Mouse (Mus musculus) liver, postnatal 0 days (tissue): ENCODE results near the gene Slc44a1. TPM values are rescaled to one million over a fixed set of nuclear protein-coding genes. Genes with fewer than 3 reads are reported as not detected.

Source experiments
- ATAC-seq: fragments of 200-750 bp; cut with Nextera tagmentation; 2 replicates; pipeline ENCODE4 v1.8.0; 2017; ENCODE audit warnings: mild to moderate bottlenecking, moderate library complexity
- DNase-seq: peaks from one replicate; pipeline ENCODE4 v3.0.0-alpha.2; 2016
- H3K27ac ChIP-seq: fragments of 300-500 bp; sonication (generic); 2 replicates; pipeline ENCODE4 v1.5.1; 2014; ENCODE audit warnings: antibody characterized with exemption, moderate library complexity, mild to moderate bottlenecking, low read depth
- H3K27me3 ChIP-seq: fragments of 300-500 bp; sonication (generic); 2 replicates; pipeline ENCODE4 v1.6.1; 2014; ENCODE audit warnings: low read length, control low read depth, mixed read lengths; ENCODE audit not compliant: insufficient read depth
- H3K36me3 ChIP-seq: fragments of 300-500 bp; sonication (generic); replicated peaks from 2 replicates; pipeline ENCODE4 v1.6.1; 2014; ENCODE audit warnings: mild to moderate bottlenecking, control low read depth, low read length, moderate library complexity, mixed read lengths; ENCODE audit not compliant: insufficient read depth
- H3K4me1 ChIP-seq: fragments of 300-500 bp; sonication (generic); 2 replicates; pipeline ENCODE4 v1.6.1; 2014; ENCODE audit warnings: antibody characterized with exemption, mild to moderate bottlenecking, control low read depth; ENCODE audit not compliant: insufficient read depth
- H3K4me2 ChIP-seq: fragments of 300-500 bp; sonication (generic); 2 replicates; pipeline ENCODE4 v1.6.1; 2014; ENCODE audit warnings: low read depth, mild to moderate bottlenecking, low read length, moderate library complexity, mixed read lengths
- H3K4me3 ChIP-seq: fragments of 300-500 bp; sonication (generic); 2 replicates; pipeline ENCODE4 v1.5.1; 2014; ENCODE audit warnings: low read depth, low read length
- H3K9ac ChIP-seq: fragments of 300-500 bp; sonication (generic); replicated peaks from 2 replicates; pipeline ENCODE4 v1.6.1; 2014; ENCODE audit warnings: mild to moderate bottlenecking, moderate library complexity
- H3K9me3 ChIP-seq: fragments of 300-500 bp; sonication (generic); 2 replicates; pipeline ENCODE4 v1.6.1; 2016; ENCODE audit warnings: mild to moderate bottlenecking, control low read depth, low read length, mixed read lengths
- CTCF ChIP-seq: sonication (generic); IDR thresholded peaks from 2 replicates; pipeline ENCODE4 v1.5.1; 2016; ENCODE audit warnings: antibody characterized with exemption, low read depth
- EP300 ChIP-seq: IDR thresholded peaks from 2 replicates; pipeline ENCODE4 v1.6.1; 2016; ENCODE audit warnings: antibody characterized with exemption, low read depth, mild to moderate bottlenecking
- WGBS: fragments of 180-500 bp; shearing (Covaris S2); extraction: QIAGEN DNeasy Blood & Tissue Kit; methylation state at CpG from one replicate; pipeline ENCODE4 v1.1.7; 2014; ENCODE audit not compliant: insufficient replicate concordance; 5-methylcytosine and 5-hydroxymethylcytosine counted together
- polyA plus RNA-seq: library from polyadenylated mRNA; unstranded; fragments of >200 nt; fragmentation: Nextera tagmentation; extraction: Ambion mirVana; gene quantifications from 2 replicates; pipeline ENCODE4 v1.2.1, GENCODE M21; 2015

Slc44a1 gene
- polyA plus RNA-seq, 1 experiment from 2014 or later, result 11.6 TPM

- Histone ChIP-seq H3K4me2 (no peak overlapping the region), H3K27ac (no peak overlapping the region), H3K4me1 (no peaks in the 10 kb centered on the region), H3K4me3 (no peak overlapping the region), H3K9me3 (no peaks in the 10 kb centered on the region), H3K27me3 (no peaks in the 10 kb centered on the region), H3K9ac (no peak overlapping the region), H3K36me3 (no peaks in the 10 kb centered on the region)
- 56% methylated on average over 6 of the region's 6 CpGs for WGBS
- TF ChIP-seq EP300, result no peak
- TF ChIP-seq CTCF, result no peak
- ATAC-seq (no peak), DNase-seq (no peak)
These were observed 180.9 kb downstream of the Slc44a1 start for GRCm38 (mm10) chr4:53621084-53621483.

- no peak overlapping the region for H3K4me2 ChIP-seq
- no peaks in the 10 kb centered on the region for H3K9me3 ChIP-seq
- H3K36me3 ChIP-seq, result no peaks in the 10 kb centered on the region
- 34% methylated on average over 5 of the region's 5 CpGs for WGBS
- DNase-seq, result no peak
- no peak for ATAC-seq
- H3K27me3 ChIP-seq, result no peaks in the 10 kb centered on the region
- H3K9ac ChIP-seq, result no peak overlapping the region
- TF ChIP-seq CTCF (no peak), EP300 (no peak)
- no peak overlapping the region for H3K27ac ChIP-seq
- no peak overlapping the region for H3K4me3 ChIP-seq
- H3K4me1 ChIP-seq, result no peaks in the 10 kb centered on the region
These were observed 181.3 kb downstream of the Slc44a1 start for GRCm38 (mm10) chr4:53621490-53621889.

DNA sequence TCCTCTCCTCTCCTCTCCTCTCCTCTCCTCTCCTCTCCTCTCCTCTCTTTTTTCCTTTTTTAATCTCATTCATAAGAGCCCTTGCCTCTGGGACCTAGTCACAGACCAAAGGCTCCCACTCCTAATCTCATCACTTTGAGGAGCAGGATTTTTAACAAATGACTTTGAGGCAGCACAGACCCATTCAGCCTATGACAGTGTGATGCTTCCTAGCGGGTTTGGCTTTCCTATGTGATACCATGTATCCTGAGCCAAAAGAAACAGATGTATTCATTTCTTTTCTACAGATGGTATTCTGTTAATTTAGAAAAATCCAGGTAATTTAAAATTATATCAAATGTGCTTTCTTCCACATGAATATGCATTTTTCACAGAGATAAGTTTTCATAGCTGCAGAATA, 183.5 kb downstream of the Slc44a1 start:
- no peaks in the 10 kb centered on the region for H3K36me3 ChIP-seq
- WGBS, result 74% methylated on average over 1 of the region's 1 CpGs
- ATAC-seq (no peak), DNase-seq (no peak)
- TF ChIP-seq EP300 (no peak), CTCF (no peak)
- no peak overlapping the region for H3K9ac ChIP-seq
- H3K4me2 ChIP-seq, result no peak overlapping the region
- H3K4me1 ChIP-seq, result no peaks in the 10 kb centered on the region
- H3K27me3 ChIP-seq, result no peaks in the 10 kb centered on the region
- H3K4me3 ChIP-seq, result no peak overlapping the region
- H3K27ac ChIP-seq, result no peak overlapping the region
- H3K9me3 ChIP-seq, result no peaks in the 10 kb centered on the region

- Histone ChIP-seq H3K9ac (no peak overlapping the region), H3K27me3 (no peaks in the 10 kb centered on the region), H3K4me3 (no peak overlapping the region), H3K4me2 (no peak overlapping the region), H3K9me3 (no peaks in the 10 kb centered on the region), H3K27ac (no peak overlapping the region), H3K4me1 (no peaks in the 10 kb centered on the region), H3K36me3 (no peaks in the 10 kb centered on the region)
- TF ChIP-seq CTCF (no peak), EP300 (no peak)
- 46% methylated on average over 4 of the region's 4 CpGs for WGBS
- DNase-seq (no peak), ATAC-seq (no peak)
These were observed 184.6 kb downstream of the Slc44a1 start for GRCm38 (mm10) chr4:53624816-53625215.

DNA sequence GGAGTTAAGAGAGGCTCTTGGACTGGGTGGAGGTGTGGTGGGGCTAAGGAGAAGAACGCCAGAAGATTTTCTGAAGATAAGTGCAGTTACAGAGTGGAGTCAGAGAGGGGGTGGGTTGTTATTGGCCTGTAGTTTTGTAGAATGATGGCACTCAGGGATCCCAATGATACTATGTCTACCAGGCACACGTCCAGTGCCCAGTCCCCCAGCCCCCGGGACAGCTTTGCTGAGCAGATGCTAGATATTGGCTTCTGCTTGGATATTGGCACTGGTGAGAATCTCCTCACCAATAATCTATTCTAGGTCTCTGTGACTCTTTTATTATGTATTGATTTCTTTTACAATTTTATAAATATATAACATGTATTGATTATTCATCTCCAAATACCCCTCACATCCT, 185.1 kb downstream of the Slc44a1 start:
- no peak overlapping the region for H3K4me2 ChIP-seq
- no peaks in the 10 kb centered on the region for H3K4me1 ChIP-seq
- no peak overlapping the region for H3K9ac ChIP-seq
- no peaks in the 10 kb centered on the region for H3K9me3 ChIP-seq
- 70% methylated on average over 3 of the region's 3 CpGs for WGBS
- ATAC-seq, result no peak
- H3K27ac ChIP-seq, result no peak overlapping the region
- no peak for DNase-seq
- H3K4me3 ChIP-seq, result no peak overlapping the region
- H3K36me3 ChIP-seq, result no peaks in the 10 kb centered on the region
- H3K27me3 ChIP-seq, result peaks cover under 1% of the 10 kb centered on the region; the same call in 1 of the 2 replicates
- TF ChIP-seq EP300 (no peak), CTCF (no peak)

DNA sequence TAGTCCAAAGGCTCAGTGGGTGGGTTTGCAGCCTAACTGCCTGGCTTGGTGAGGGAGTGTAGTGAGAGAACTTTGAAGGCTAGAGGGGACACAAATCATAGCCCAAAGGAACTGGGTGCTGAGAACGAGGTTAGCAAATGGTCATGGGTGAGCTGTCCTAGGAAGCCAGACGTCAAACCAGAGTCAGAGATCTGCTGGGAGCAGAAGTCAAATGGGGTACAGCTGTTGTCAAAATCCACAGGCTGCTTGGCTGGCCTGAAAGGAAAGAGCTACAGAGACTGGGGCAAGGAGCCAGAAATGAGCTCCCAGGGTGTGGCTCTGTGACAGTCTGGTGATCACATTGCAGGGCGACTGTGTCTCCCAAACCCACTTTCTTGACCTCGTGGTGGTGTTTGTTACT, 188.7 kb downstream of the Slc44a1 start:
- DNase-seq, result no peak
- WGBS, result 55% methylated on average over 4 of the region's 4 CpGs

GRCm38 (mm10) chr4:53630963-53631315, 190.7 kb downstream of the Slc44a1 start:
- DNase-seq (no peak), ATAC-seq (no peak)
- 0 out of 2 replicates have a peak, but pooled peaks cover 3% of the 10 kb centered on the region for H3K4me1 ChIP-seq
- WGBS, result 13% methylated on average over 12 of the region's 12 CpGs
- H3K9ac ChIP-seq, result no peak overlapping the region
- no peaks in the 10 kb centered on the region for H3K36me3 ChIP-seq
- TF ChIP-seq EP300, result no peak
- no peak for TF ChIP-seq CTCF
- H3K9me3 ChIP-seq, result no peaks in the 10 kb centered on the region
- peak overlapping the region; percentile 86 for H3K4me2 ChIP-seq
- no peak overlapping the region for H3K27ac ChIP-seq
- H3K4me3 ChIP-seq, result peak overlapping the region; percentile 72
- H3K27me3 ChIP-seq, result peaks cover 10% of the 10 kb centered on the region

More for the DNA sequence above, 188.7 kb downstream of the Slc44a1 start:
- H3K4me2 ChIP-seq, result no peak overlapping the region
- no peak overlapping the region for H3K27ac ChIP-seq
- no peak overlapping the region for H3K9ac ChIP-seq
- no peaks in the 10 kb centered on the region for H3K36me3 ChIP-seq
- TF ChIP-seq EP300 (no peak), CTCF (no peak)
- ATAC-seq, result no peak
- H3K27me3 ChIP-seq, result peaks cover 10% of the 10 kb centered on the region
- H3K9me3 ChIP-seq, result no peaks in the 10 kb centered on the region
- H3K4me3 ChIP-seq, result no peak overlapping the region
- 0 out of 2 replicates have a peak, but pooled peaks cover 3% of the 10 kb centered on the region for H3K4me1 ChIP-seq
